Mouse (Mus musculus) thymus, postnatal 36 days (tissue): ENCODE results near the gene Bdh1.
A peak's percentile ranks its signal among the peaks of the same experiment; 100 is the strongest.

Experiments
- DNase-seq, 2 experiments: peaks; one replicate each; pipeline ENCODE4 v3.0.0; 2022; ENCODE audit warnings: mixed read lengths in 2 of 2

Bdh1 gene

DNA sequence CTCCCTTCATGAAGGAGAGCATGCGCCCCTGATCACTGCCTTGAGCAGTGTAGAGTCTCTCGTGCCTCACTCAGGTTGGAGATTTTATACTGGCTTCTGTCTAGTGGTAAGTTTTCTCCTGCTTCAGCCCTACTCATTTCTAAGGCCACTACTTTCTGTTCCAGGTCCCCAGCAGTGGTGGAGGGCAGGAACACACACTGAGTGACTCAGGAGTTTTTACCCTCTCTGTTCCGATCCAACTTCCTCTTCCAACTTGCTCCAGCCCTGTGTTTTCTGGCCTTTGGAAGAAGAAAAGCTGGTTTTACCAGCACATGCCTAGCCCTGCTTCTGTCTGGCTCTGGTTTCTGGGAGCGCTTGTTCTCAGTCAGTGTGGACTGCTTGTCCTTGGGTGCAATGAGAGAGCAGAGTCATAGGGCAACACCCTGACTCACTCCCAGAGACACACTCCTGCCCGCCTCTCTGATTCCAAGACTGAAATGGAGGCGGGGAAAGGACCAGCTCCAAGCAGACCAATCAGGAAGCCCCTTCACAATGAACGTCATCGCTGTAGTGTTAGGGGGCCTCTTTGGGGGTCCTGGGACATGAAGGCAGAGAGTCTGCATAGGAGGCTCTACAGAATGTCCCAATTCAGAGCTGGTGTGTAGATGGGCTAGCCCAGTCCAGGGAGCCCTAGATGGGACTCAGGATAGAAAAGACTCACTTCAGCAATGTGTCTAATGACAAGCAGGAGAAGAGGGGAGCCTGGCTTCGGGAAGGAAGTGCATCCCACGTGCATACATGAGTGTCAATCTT is 84.8 kb downstream of the Bdh1 start:
- DNase-seq: no peak

DNA sequence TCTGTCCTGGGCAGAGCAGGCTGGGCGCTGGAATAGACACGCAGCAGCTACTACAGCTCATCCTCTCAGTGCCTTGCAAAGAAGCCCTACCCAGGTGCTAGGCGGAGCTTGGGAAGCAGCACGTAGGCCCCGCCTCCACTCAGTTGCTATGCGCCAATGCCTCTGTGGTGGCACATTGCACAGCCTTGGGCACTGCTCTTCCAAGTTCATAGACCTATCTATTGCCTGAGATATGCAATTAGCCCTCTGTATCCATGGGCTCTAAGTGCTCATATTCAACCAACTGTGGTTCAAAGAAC is 85.3 kb downstream of the Bdh1 start:
- DNase-seq: peak in 1 of 2 experiments; percentile 17

DNA sequence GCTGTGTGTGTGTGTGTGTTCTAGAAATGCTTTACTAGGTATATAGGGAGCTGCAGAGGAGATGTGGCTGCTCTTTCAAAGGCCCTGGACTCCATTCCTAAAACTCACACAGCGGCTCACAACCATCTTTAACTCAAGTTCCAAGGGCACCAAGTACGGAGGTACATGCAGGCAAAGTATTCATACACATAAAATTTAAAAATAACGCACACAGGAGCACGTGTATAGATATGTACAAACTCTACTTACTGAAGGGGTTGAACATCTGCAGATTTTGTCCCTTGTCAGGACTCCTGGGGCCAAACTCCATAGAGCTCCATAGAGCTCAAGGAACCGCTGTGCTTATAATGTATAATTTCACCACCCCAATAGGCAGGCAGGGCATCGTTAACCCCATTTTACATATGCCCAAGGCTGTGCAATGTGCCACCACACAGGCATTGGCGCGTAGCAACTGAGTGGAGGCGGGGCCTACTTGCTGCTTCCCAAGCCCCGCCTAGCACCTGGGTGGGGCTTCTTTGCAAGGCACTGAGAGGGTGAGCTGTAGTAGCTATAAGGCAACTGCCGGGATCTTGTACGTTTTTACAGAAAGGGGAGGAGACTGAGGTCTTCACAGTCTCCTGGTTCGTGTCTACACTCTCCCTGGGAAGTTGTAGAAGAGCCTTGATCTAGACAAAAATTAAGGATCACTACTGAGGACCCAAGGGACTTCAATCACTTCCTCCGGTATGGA is 85.9 kb downstream of the Bdh1 start:
- peak in 1 of 2 experiments; percentile 30 for DNase-seq
